Mouse (Mus musculus) limb, embryonic 14.5 days (tissue): ENCODE results near the gene Gmpr. TPM values are rescaled to one million over a fixed set of nuclear protein-coding genes. Genes with fewer than 3 reads are reported as not detected.

Experiments used
- ATAC-seq: fragments of 200-750 bp; cut with Nextera tagmentation; 2 replicates; pipeline ENCODE4 v1.8.0; 2017; ENCODE audit warnings: low read depth, moderate number of reproducible peaks, moderate TSS enrichment; ENCODE audit not compliant: low FRiP score
- DNase-seq: peaks from one replicate; pipeline ENCODE4 v3.0.0-alpha.2; 2015; ENCODE audit warnings: low spot score
- H3K27ac ChIP-seq: fragments of 300-500 bp; sonication (generic); replicated peaks from 2 replicates; pipeline ENCODE4 v1.5.1; 2014; ENCODE audit warnings: low read depth, mild to moderate bottlenecking, low read length, moderate library complexity, mixed read lengths
- H3K27me3 ChIP-seq: fragments of 300-500 bp; sonication (generic); 2 replicates; pipeline ENCODE4 v1.6.1; 2014; ENCODE audit warnings: low read length, mixed read lengths; ENCODE audit not compliant: control insufficient read depth, insufficient read depth
- H3K36me3 ChIP-seq: fragments of 300-500 bp; sonication (generic); 2 replicates; pipeline ENCODE4 v1.6.1; 2014; ENCODE audit warnings: mild to moderate bottlenecking, low read length, moderate library complexity, mixed read lengths; ENCODE audit not compliant: control insufficient read depth, insufficient read depth
- H3K4me1 ChIP-seq: fragments of 300-500 bp; sonication (generic); 2 replicates; pipeline ENCODE4 v1.6.1; 2014; ENCODE audit warnings: antibody characterized with exemption, low read length, mixed read lengths; ENCODE audit not compliant: control insufficient read depth, insufficient read depth
- H3K4me2 ChIP-seq: fragments of 300-500 bp; sonication (generic); replicated peaks from 2 replicates; pipeline ENCODE4 v1.6.1; 2014; ENCODE audit warnings: low read depth, mild to moderate bottlenecking, low read length, moderate library complexity; ENCODE audit not compliant: severe bottlenecking
- H3K4me3 ChIP-seq: fragments of 300-500 bp; sonication (generic); replicated peaks from 2 replicates; pipeline ENCODE4 v1.5.1; 2014; ENCODE audit warnings: low read length
- H3K9ac ChIP-seq: fragments of 300-500 bp; sonication (generic); 2 replicates; pipeline ENCODE4 v1.6.1; 2014; ENCODE audit warnings: mild to moderate bottlenecking, low read depth, low read length, moderate library complexity; ENCODE audit not compliant: severe bottlenecking
- H3K9me3 ChIP-seq: fragments of 300-500 bp; sonication (generic); 2 replicates; pipeline ENCODE4 v1.6.1; 2016; ENCODE audit warnings: low read length; ENCODE audit not compliant: control insufficient read depth
- POLR2A ChIP-seq: fragments of 200-500 bp; IDR thresholded peaks from 2 replicates; pipeline ENCODE4 v1.8.0; 2012; ENCODE audit warnings: inconsistent platforms, mild to moderate bottlenecking, moderate library complexity, borderline replicate concordance; ENCODE audit not compliant: insufficient read depth, insufficient read length; ENCODE audit errors: extremely low read depth
- WGBS: fragments of 180-500 bp; shearing (Covaris S2); extraction: QIAGEN DNeasy Blood & Tissue Kit; methylation state at CpG from one replicate; pipeline ENCODE4 v1.1.7; 2014; 5-methylcytosine and 5-hydroxymethylcytosine counted together
- polyA plus RNA-seq, 2 experiments: library from polyadenylated mRNA; depleted of rRNA in 1 of 2; stranded (reverse) in 1 of 2; unstranded in 1 of 2; fragments of >200 nt; fragmentation: Nextera tagmentation in 1 of 2; extraction: Ambion mirVana in 1 of 2; gene quantifications; 2 replicates each; pipeline versions ENCODE4 v1.2.1 to v1.2.3; 2012 to 2014

Gene Gmpr
- polyA plus RNA-seq, 2 experiments = 21.3 to 36.8 TPM

DNA sequence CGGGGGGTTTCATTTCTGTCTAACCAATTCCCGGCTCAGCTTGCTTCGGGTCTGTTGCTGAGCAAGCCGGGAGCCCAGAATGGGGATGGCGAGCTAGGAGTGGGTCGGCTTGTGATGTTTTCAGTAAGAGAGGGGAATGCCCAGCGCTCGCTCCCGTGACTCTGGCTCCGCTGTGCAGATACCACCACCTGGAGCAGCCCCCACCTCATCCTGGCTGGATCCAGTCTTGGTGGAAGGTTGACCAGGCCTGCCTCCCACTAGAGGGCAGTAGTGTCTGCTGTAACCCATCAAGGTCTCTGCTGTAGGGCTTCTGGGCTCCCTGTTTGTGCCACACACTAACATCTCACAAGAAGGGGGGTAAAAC is 31.9 kb downstream of the Gmpr start:
- H3K27ac ChIP-seq = no peak overlapping the region
- 8% methylated on average over 10 of the region's 10 CpGs for WGBS
- DNase-seq (peak; percentile 91), ATAC-seq (peak; percentile 88)
- H3K4me1 ChIP-seq = 0 out of 2 replicates have a peak, but pooled peaks cover 3% of the 10 kb centered on the region
- H3K27me3 ChIP-seq = no peaks in the 10 kb centered on the region
- peak overlapping the region; percentile 32 for H3K4me3 ChIP-seq
- no peaks in the 10 kb centered on the region for H3K9me3 ChIP-seq
- no peaks in the 10 kb centered on the region for H3K36me3 ChIP-seq
- TF ChIP-seq POLR2A = no peak
- H3K9ac ChIP-seq = peak overlapping the region; percentile 40; the same call in 1 of the 2 replicates
- peak overlapping the region; percentile 55 for H3K4me2 ChIP-seq

- 90% methylated on average over 13 of the region's 13 CpGs for WGBS
- H3K27ac ChIP-seq = no peak overlapping the region
- H3K9ac ChIP-seq = no peak overlapping the region
- no peak for ATAC-seq
- no peak for TF ChIP-seq POLR2A
- no peak overlapping the region for H3K4me3 ChIP-seq
- no peaks in the 10 kb centered on the region for H3K27me3 ChIP-seq
- no peak for DNase-seq
- H3K4me2 ChIP-seq = no peak overlapping the region
- no peaks in the 10 kb centered on the region for H3K4me1 ChIP-seq
- 0 out of 2 replicates have a peak, but pooled peaks cover 2% of the 10 kb centered on the region for H3K36me3 ChIP-seq
- H3K9me3 ChIP-seq = no peaks in the 10 kb centered on the region
Observed at GRCm38 (mm10) chr13:45545974-45546373, 38.7 kb downstream of the Gmpr start.

DNA sequence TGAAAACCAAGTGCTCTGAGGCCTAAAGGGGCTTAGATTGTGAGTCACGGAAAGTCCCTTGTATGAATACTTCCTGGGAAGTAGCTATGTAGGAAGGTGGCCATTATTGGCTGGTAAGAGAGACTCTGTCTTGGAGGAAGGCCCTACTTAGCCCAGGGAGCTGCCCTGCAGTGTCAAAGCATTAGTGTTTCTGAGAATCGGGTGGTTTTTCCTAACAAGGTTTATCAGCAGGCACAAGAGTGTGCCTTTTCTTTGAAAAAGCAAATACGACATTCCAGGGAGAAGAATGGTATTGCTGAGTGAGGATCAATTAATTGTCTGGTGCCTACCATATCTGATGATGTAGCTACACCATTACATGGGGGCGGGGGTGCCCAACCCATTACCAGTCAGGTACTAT is 39.7 kb downstream of the Gmpr start:
- no peak overlapping the region for H3K4me2 ChIP-seq
- H3K9me3 ChIP-seq = no peaks in the 10 kb centered on the region
- H3K36me3 ChIP-seq = 0 out of 2 replicates have a peak, but pooled peaks cover 2% of the 10 kb centered on the region
- H3K9ac ChIP-seq = no peak overlapping the region
- no peak for TF ChIP-seq POLR2A
- 88% methylated on average over 4 of the region's 4 CpGs for WGBS
- H3K27ac ChIP-seq = no peak overlapping the region
- H3K27me3 ChIP-seq = no peaks in the 10 kb centered on the region
- no peak for ATAC-seq
- H3K4me3 ChIP-seq = no peak overlapping the region
- no peak for DNase-seq
- H3K4me1 ChIP-seq = no peaks in the 10 kb centered on the region

DNA sequence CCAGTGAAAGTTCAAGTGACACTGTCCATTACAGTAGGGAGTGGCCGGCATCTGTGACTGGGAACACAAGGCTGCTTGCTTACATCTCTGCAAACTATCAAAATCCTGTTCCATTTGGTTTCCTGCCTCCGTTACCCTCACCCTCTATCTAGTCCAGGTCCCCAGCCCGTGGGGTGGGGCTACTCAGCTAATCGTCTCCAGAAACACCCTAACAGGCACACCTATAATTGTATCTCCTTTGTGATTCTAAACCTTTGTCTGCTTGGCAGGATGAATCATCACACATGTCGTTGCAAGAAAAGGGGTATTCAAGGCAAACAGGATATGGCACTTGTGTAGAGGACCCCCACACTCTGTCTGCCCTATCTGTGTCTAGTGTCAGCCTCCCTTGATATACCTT is 40.3 kb downstream of the Gmpr start:
- DNase-seq = no peak
- H3K27me3 ChIP-seq = no peaks in the 10 kb centered on the region
- TF ChIP-seq POLR2A = no peak
- no peak for ATAC-seq
- H3K4me3 ChIP-seq = no peak overlapping the region
- no peak overlapping the region for H3K27ac ChIP-seq
- H3K9me3 ChIP-seq = no peaks in the 10 kb centered on the region
- 0 out of 2 replicates have a peak, but pooled peaks cover 2% of the 10 kb centered on the region for H3K36me3 ChIP-seq
- H3K4me2 ChIP-seq = no peak overlapping the region
- no peak overlapping the region for H3K9ac ChIP-seq
- WGBS = 75% methylated on average over 5 of the region's 5 CpGs
- no peaks in the 10 kb centered on the region for H3K4me1 ChIP-seq

DNA sequence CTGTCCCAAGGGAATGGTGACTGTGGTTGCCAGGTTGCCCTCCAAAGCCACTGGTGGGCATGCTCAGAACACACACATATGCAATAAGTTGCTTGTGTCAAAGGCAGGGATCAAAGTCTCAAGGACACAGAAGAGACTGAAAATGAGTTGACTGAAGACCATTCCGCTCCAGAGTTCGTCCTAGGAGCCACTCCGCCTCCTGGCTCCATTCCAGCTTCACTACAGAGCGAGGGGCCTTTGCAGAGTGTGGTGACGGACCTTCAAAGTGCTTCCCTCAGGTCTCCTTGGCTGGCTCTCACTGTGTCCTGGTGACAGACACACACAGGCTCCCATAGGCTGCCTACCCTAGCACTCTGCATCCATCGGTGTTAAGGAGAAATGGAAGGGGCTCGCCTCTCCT is 46.4 kb downstream of the Gmpr start:
- no peak for DNase-seq
- Histone ChIP-seq H3K27ac (no peak overlapping the region), H3K27me3 (no peaks in the 10 kb centered on the region), H3K9ac (no peak overlapping the region), H3K36me3 (no peaks in the 10 kb centered on the region), H3K4me3 (no peak overlapping the region), H3K9me3 (no peaks in the 10 kb centered on the region), H3K4me1 (no peaks in the 10 kb centered on the region), H3K4me2 (no peak overlapping the region)
- no peak for TF ChIP-seq POLR2A
- ATAC-seq = no peak
- 62% methylated on average over 7 of the region's 7 CpGs for WGBS

GRCm38 (mm10) chr13:45558367-45558766 is 51.1 kb downstream of the Gmpr start:
- H3K27ac ChIP-seq = no peak overlapping the region
- no peak for TF ChIP-seq POLR2A
- no peaks in the 10 kb centered on the region for H3K36me3 ChIP-seq
- 65% methylated on average over 4 of the region's 4 CpGs for WGBS
- H3K9me3 ChIP-seq = no peaks in the 10 kb centered on the region
- no peak overlapping the region for H3K4me2 ChIP-seq
- no peaks in the 10 kb centered on the region for H3K4me1 ChIP-seq
- no peak overlapping the region for H3K9ac ChIP-seq
- no peak overlapping the region for H3K4me3 ChIP-seq
- ATAC-seq (no peak), DNase-seq (no peak)
- no peaks in the 10 kb centered on the region for H3K27me3 ChIP-seq
